Mouse (Mus musculus): ENCODE results near the gene Dnajc11. TPM values are rescaled to one million over a fixed set of nuclear protein-coding genes. Genes with fewer than 3 reads are reported as not detected.
A peak's percentile ranks its signal among the peaks of the same experiment; 100 is the strongest.

The Dnajc11 gene
- polyA plus RNA-seq, 1 experiment, result 22.6 TPM

DNA sequence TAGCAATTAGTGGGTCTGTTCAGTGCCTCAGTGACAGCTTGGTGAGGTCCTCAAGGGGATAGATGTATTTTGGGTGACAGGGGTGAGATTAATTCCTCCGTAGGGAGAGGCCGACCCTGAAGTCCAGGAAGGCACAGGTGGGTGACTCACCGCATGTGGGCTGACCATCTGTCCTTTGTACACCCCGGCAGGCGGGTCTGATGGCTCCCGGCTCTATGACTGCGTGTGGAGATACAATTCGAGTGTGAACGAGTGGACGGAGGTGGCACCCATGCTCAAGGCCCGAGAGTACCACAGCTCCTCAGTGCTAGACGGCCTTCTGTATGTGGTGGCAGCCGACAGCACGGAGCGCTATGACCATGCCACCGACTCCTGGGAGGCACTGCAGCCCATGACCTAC is 78.6 kb downstream of the Dnajc11 start:
- Histone ChIP-seq H3K4me1 (peaks cover 71% of the 10 kb centered on the region), H3K36me3 (replicated peaks; ENCODE audit: low read length) (peaks cover 64% of the 10 kb centered on the region), H3K9me3 (no peaks in the 10 kb centered on the region), H3K27me3 (replicated peaks) (peaks cover 2% of the 10 kb centered on the region), H3K4me3 (replicated peaks) (peak overlapping the region; percentile 84)
- TF ChIP-seq GATA1 (IDR thresholded peaks at IDR 0.05; ENCODE audit: borderline replicate concordance, low read length), result no peak
- no peak for TF ChIP-seq FLI1 (IDR thresholded peaks at IDR 0.05; ENCODE audit: low read length)

DNA sequence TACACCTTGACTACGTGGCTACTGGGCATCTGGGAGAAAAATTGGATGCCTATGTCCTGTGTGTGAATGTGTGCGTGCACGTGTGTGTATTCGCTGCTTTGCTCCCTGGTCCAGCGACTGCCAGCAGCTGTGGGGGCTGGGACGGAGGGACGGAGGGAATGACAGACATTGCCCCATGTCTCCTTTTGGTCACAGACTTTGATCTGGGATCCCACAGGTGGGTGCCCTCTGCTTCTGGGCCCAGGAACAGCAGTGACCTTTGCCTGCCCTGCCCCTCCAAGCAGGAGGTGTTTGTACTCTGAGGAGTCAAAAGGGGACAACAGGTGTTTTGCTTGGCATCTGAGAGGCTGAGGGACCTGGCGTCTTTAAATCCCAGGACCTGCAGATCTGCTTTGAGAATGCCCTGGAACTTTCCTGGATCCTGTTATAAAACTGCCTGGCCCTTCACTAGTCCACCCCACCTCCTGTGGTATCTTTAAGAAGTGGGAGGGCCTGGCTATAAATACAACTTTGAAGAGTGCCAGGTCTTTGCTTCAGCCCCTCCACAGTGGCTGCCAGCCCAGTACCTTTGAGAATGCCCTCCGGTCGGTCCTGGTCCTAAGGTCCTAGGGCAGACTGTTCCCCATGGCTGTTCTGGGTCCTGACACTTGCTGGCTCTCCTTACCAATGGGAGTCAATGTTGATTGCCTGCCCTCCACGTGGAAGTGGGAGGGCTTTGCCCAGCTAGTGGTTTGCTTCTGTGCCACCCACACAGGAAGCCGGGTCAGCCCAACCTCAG is 79.7 kb downstream of the Dnajc11 start:
- Histone ChIP-seq H3K27me3 (replicated peaks) (no peaks in the 10 kb centered on the region), H3K4me3 (replicated peaks) (peak overlapping the region; percentile 84), H3K36me3 (replicated peaks; ENCODE audit: low read length) (peaks cover 75% of the 10 kb centered on the region), H3K4me1 (peaks cover 62% of the 10 kb centered on the region), H3K9me3 (no peaks in the 10 kb centered on the region)
- no peak for TF ChIP-seq GATA1 (IDR thresholded peaks at IDR 0.05; ENCODE audit: borderline replicate concordance, low read length)
- TF ChIP-seq FLI1 (IDR thresholded peaks at IDR 0.05; ENCODE audit: low read length), result no peak

DNA sequence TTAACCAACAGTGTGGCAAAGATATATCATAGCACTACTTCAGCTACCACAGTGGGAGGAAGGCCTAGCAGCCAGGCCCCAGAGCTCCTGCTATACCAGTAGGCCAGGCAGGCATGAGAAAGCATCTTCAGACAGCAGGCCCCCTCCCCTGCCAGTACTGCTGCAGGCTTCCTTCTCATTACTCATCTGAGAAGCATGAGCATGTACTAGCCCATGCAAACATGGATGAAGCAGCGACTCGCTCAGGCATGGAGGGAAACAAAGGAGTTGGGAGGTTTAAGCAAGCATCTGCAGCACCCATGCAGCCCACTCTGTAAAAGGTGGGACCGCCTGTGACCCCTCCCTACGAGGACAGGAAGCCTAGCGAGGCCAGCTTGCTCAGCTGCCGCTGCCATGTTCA is 85.6 kb downstream of the Dnajc11 start:
- no peaks in the 10 kb centered on the region for H3K9me3 ChIP-seq
- H3K4me3 ChIP-seq (replicated peaks), result no peak overlapping the region
- peaks cover 52% of the 10 kb centered on the region for H3K4me1 ChIP-seq
- peaks cover 98% of the 10 kb centered on the region for H3K36me3 ChIP-seq (replicated peaks; ENCODE audit: low read length)
- TF ChIP-seq GATA1 (IDR thresholded peaks at IDR 0.05; ENCODE audit: borderline replicate concordance, low read length) (no peak), FLI1 (IDR thresholded peaks at IDR 0.05; ENCODE audit: low read length) (no peak)
- H3K27me3 ChIP-seq (replicated peaks), result no peaks in the 10 kb centered on the region

DNA sequence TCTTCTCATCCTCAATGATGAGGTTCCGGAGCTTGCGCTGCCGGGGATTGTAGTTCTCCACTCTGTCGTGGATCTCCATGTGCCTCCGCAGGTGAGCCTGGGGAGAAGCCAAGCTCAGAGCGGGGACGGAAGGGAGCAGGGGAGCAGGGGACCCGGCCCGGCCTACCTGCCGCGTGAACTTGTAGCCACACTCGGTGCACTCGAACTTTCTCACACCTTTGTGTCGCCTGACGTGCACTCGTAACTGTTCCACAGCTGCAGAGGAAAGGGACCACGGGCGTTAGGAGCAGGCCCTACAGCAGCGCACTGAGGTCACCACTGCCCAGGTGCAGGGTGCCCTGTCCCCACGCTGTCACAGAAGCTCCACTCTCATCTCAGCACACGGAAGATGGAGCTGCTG is 86.5 kb downstream of the Dnajc11 start:
- Histone ChIP-seq H3K4me1 (peaks cover 54% of the 10 kb centered on the region), H3K36me3 (replicated peaks; ENCODE audit: low read length) (peaks cover 98% of the 10 kb centered on the region), H3K9me3 (no peaks in the 10 kb centered on the region), H3K27me3 (replicated peaks) (no peaks in the 10 kb centered on the region), H3K4me3 (replicated peaks) (no peak overlapping the region)
- TF ChIP-seq FLI1 (IDR thresholded peaks at IDR 0.05; ENCODE audit: low read length) (no peak), GATA1 (IDR thresholded peaks at IDR 0.05; ENCODE audit: borderline replicate concordance, low read length) (no peak)

DNA sequence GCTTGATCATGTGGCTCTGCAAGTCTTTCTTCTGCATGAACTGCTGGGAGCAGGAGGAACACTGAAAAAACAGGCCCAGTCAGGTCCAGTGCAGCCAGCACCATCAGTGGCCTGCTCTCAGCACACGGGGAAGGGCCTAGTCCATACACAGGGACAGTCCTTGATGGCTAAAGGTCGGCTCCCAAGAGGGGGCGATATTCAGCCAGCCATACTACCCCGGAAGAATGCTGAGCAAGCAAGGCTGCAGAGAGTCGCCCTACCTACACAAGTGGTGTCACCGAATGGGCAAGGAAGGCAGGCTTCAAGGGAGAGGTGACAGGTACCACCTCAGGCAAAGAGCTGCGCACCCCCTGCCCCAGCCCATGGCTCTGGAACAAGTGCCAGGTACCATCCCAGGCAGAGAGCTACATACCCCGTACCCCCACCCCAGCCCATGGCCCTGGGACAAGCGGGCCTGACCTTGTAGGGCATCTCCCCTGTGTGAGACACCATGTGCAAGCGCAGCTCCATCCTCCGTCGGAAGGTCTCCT is 88.1 kb downstream of the Dnajc11 start:
- TF ChIP-seq FLI1 (IDR thresholded peaks at IDR 0.05; ENCODE audit: low read length) (no peak), GATA1 (IDR thresholded peaks at IDR 0.05; ENCODE audit: borderline replicate concordance, low read length) (no peak)
- Histone ChIP-seq H3K4me1 (peaks cover 70% of the 10 kb centered on the region), H3K27me3 (replicated peaks) (no peaks in the 10 kb centered on the region), H3K4me3 (replicated peaks) (no peak overlapping the region), H3K9me3 (no peaks in the 10 kb centered on the region), H3K36me3 (replicated peaks; ENCODE audit: low read length) (peaks cover 95% of the 10 kb centered on the region)

DNA sequence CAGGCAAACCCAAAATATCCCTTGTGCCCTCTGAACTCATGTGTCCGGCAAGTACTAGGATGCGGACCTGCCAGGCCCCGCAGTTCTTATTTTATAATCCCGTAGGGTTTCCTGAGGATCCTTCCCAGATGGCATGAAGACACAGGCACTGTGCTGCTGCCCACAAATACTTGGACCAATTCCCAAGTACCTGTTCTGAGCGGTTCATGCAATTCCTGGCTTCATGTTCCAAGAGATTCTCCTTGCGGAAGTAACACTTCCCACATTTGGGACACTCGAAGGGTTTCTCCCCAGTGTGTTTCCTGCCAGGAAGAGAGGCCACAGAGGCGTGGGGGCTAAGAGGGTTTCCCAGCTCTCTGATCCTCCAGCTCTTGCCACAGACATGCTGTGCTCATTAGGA is 89.0 kb downstream of the Dnajc11 start:
- TF ChIP-seq GATA1 (IDR thresholded peaks at IDR 0.05; ENCODE audit: borderline replicate concordance, low read length), result no peak
- no peak for TF ChIP-seq FLI1 (IDR thresholded peaks at IDR 0.05; ENCODE audit: low read length)
- H3K9me3 ChIP-seq, result no peaks in the 10 kb centered on the region
- no peaks in the 10 kb centered on the region for H3K27me3 ChIP-seq (replicated peaks)
- H3K4me3 ChIP-seq (replicated peaks), result no peak overlapping the region
- H3K36me3 ChIP-seq (replicated peaks; ENCODE audit: low read length), result peaks cover 88% of the 10 kb centered on the region
- H3K4me1 ChIP-seq, result peaks cover 75% of the 10 kb centered on the region

DNA sequence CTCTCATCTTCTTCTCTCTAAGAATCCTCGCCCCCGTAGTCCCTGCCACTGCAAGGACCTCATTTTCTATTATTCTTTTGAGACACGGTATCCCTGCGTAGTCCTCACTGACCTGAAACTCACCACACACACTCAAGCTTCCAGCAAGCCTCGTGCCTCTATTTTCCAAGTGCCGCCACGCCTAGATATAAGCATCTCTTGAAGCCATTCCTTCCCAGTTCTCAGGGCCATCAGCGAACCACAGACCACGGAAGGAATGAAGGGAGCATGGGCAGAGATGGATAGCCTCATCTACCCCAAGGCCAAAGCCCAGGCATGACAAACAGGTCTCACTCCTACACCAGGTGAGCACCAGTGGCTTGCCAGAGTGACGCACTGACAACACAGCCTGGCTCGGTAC is 91.0 kb downstream of the Dnajc11 start:
- H3K4me1 ChIP-seq, result peaks cover 76% of the 10 kb centered on the region
- peak overlapping the region; percentile 2 for H3K4me3 ChIP-seq (replicated peaks)
- TF ChIP-seq GATA1 (IDR thresholded peaks at IDR 0.05; ENCODE audit: borderline replicate concordance, low read length), result no peak
- TF ChIP-seq FLI1 (IDR thresholded peaks at IDR 0.05; ENCODE audit: low read length), result no peak
- H3K36me3 ChIP-seq (replicated peaks; ENCODE audit: low read length), result peaks cover 68% of the 10 kb centered on the region
- no peaks in the 10 kb centered on the region for H3K9me3 ChIP-seq
- no peaks in the 10 kb centered on the region for H3K27me3 ChIP-seq (replicated peaks)

DNA sequence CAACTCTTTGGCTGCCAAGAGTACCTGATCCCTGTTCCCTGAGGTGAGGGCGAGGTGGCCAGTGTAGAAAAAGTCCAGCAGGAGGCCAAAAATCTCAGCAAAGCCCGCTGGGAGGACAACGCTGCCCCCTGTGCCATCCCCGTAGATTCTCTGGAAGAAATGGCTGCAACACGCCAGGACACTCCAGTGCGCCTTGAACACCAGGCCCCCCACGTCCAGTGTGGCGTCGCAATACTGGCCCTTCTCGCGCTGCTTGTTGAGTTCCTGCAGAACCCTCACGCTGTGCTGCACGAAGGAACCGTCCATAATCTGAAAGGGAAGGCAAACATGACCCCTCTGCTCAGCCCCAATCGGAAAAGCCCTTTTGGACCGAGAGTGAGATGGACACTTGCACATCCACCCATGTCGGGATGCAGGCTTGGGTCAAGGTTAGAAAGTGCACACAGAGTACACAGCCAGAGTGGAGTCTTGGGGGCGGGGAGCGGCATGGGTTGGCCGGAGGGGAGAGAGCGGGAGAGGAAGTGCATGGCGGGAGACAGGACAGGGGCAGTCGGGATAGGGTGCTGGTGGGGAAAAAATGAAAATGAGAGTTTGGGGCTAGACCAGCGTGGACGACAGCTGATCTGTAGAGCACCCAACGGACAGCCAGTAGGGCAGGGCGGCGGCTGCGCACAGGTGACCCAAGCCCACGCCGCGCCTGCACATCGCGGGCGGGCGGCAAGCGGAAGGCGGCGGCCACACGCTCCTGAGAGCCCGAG is 93.4 kb downstream of the Dnajc11 start:
- Histone ChIP-seq H3K9me3 (no peaks in the 10 kb centered on the region), H3K27me3 (replicated peaks) (peaks cover 2% of the 10 kb centered on the region), H3K36me3 (replicated peaks; ENCODE audit: low read length) (peaks cover 57% of the 10 kb centered on the region), H3K4me1 (peaks cover 69% of the 10 kb centered on the region), H3K4me3 (replicated peaks) (peak overlapping the region; percentile 98)
- TF ChIP-seq FLI1 (IDR thresholded peaks at IDR 0.05; ENCODE audit: low read length) (no peak), GATA1 (IDR thresholded peaks at IDR 0.05; ENCODE audit: borderline replicate concordance, low read length) (no peak)

DNA sequence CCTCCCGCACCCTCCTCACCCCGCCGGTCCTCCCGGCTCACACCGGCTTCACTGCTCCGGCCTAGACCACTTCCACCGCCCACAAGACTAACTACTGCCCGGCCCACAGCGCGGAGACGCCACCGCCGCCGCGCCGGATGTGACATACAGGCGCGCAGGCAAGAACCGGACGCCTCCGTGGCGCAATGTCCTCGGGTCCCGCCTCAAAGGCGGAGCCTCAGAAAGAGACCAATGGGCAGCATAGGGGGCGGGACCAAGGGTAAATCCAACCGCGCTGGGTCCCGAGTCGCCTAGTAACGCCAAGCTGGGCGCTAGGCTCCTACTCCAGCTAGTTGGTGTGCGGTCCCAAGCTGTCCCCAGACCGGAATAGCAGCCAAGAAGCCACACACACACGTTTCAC is 94.0 kb downstream of the Dnajc11 start, which contains the start of gene Zbtb48:
Gene Zbtb48, minus strand, starts transcription at position 148 of the 400 bp plus-strand sequence.
- peaks cover 65% of the 10 kb centered on the region for H3K4me1 ChIP-seq
- H3K9me3 ChIP-seq, result no peaks in the 10 kb centered on the region
- peak within 1 kb of the TSS; percentile 98 for H3K4me3 ChIP-seq (replicated peaks)
- H3K36me3 ChIP-seq (replicated peaks; ENCODE audit: low read length), result peaks cover 57% of the 10 kb centered on the region
- TF ChIP-seq GATA1 (IDR thresholded peaks at IDR 0.05; ENCODE audit: borderline replicate concordance, low read length), result no peak
- TF ChIP-seq FLI1 (IDR thresholded peaks at IDR 0.05; ENCODE audit: low read length), result no peak
- H3K27me3 ChIP-seq (replicated peaks), result peaks cover 6% of the 10 kb centered on the region

DNA sequence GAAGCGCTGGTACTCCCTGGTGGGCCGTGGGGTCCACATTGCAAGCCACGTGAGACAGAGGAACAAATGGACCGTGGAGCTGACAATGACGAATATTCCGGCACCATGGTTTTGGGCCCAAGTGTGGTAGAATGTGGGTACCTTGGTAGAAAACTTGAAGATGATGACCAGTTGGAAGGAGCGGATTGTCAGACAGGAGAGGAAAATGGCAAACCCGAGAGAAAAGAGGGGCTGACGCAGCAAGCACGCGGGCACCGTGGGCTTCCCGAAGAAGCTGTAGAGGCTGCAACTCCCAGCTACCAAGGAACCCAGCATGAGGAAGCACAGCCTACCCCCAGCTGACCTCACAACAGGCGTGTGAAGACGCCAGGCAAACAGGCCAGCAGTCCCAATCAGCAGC is 95.0 kb downstream of the Dnajc11 start:
- Histone ChIP-seq H3K4me3 (replicated peaks) (peak overlapping the region; percentile 98), H3K4me1 (peaks cover 56% of the 10 kb centered on the region), H3K27me3 (replicated peaks) (peaks cover 7% of the 10 kb centered on the region), H3K9me3 (no peaks in the 10 kb centered on the region), H3K36me3 (replicated peaks; ENCODE audit: low read length) (peaks cover 51% of the 10 kb centered on the region)
- TF ChIP-seq FLI1 (IDR thresholded peaks at IDR 0.05; ENCODE audit: low read length) (no peak), GATA1 (IDR thresholded peaks at IDR 0.05; ENCODE audit: borderline replicate concordance, low read length) (no peak)

Data from megakaryocyte, embryonic 14.5 days (primary cell).